ENCODE assay signal across 24 mouse cellular contexts in the genomic region with DNA sequence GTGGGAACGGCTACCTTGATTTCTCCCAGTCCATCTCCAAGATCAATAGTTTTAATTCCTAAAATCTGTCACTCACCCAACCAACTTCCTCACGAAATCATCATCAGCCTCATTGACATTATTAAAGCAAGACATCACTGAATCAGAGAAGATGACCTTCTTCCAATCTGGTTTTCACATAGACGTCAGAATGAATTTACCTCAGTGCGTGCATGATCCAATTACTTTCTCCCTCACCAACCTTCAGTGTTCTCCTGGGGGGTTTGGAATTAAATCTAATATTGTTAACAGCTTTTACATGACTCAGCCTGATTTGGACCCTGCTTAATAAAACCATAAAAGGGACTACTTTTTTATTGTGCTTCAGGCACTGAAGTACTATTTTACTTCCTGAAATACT.
"Had no signal": no experiment of that assay in that cellular context is flagged by ENCODE, and none has a peak within 500 bp of the region (broad histone marks: within the 10 kb centered on the region; RNA-seq: fewer than 3 reads in every experiment).

No protein-coding gene starts in this region.

- H3K27me3 ChIP-seq: heart, embryonic 13.5 days; heart, embryonic 15.5 days; kidney, embryonic 15.5 days; limb, embryonic 13.5 days; limb, embryonic 15.5 days had no signal

- H3K9me3 ChIP-seq: heart, embryonic 13.5 days; heart, embryonic 15.5 days; kidney, embryonic 15.5 days; limb, embryonic 13.5 days; limb, embryonic 15.5 days had no signal

- DNase-seq: gastrocnemius, postnatal 14 days; gastrocnemius, postnatal 36 days; heart, adult 11 months; heart, adult 2 months; heart, postnatal 14 days; heart, postnatal 36 days; kidney, adult 11 months; kidney, adult 2 months; kidney, adult 9 months; kidney, postnatal 14 days; kidney, postnatal 36 days; layer of hippocampus, adult 9-11 months; layer of hippocampus, postnatal 36 days; left cerebral cortex, postnatal 4 days had no signal

- H3K4me1 ChIP-seq: heart, embryonic 13.5 days; heart, embryonic 15.5 days; kidney, embryonic 15.5 days; limb, embryonic 13.5 days; limb, embryonic 15.5 days had no signal

- H3K4me2 ChIP-seq: heart, embryonic 11.5 days; heart, embryonic 13.5 days; heart, embryonic 15.5 days; hindbrain, embryonic 14.5 days; kidney, embryonic 15.5 days; limb, embryonic 13.5 days; limb, embryonic 15.5 days had no signal

- ATAC-seq: hindbrain, embryonic 16.5 days; intestine, embryonic 16.5 days had no signal

- H3K36me3 ChIP-seq: heart, embryonic 13.5 days; heart, embryonic 15.5 days; kidney, embryonic 15.5 days; limb, embryonic 13.5 days; limb, embryonic 15.5 days had no signal

- H3K4me3 ChIP-seq: heart, adult 2 months; heart, embryonic 13.5 days; heart, embryonic 15.5 days; kidney, embryonic 15.5 days; limb, embryonic 13.5 days; limb, embryonic 15.5 days had no signal

- H3K9ac ChIP-seq: heart, embryonic 13.5 days; heart, embryonic 15.5 days; hindbrain, embryonic 14.5 days; kidney, embryonic 15.5 days; limb, embryonic 13.5 days; limb, embryonic 15.5 days had no signal

- H3K27ac ChIP-seq: heart, adult 2 months; heart, embryonic 13.5 days; heart, embryonic 15.5 days; hindbrain, embryonic 14.5 days; kidney, embryonic 15.5 days; kidney, postnatal 0 days; limb, embryonic 13.5 days; limb, embryonic 15.5 days had no signal
